Mouse (Mus musculus): ENCODE measurements at regions not wholly inside any gene's neighbourhood (a gene's known extent, or its start where the extent isn't known, plus 50 kb on each side); places are given as distances from the start of the nearest gene placed in this dataset.
A peak's percentile ranks its signal among the peaks of the same experiment; 100 is the strongest.
"Not testable (repeated sequence)": the region's sequence is repeated elsewhere in the genome, so short reads cannot be mapped to it uniquely, and the experiment has no call there.

- no peak for DNase-seq (ENCODE audit: low read depth, low spot score)
These were observed 201.8 kb downstream of the Adgb start for GRCm38 (mm10) chr10:10270297-10270696.

GRCm38 (mm10) chr10:10252540-10253318 is 219.4 kb downstream of the Adgb start:
- DNase-seq (ENCODE audit: low read depth, low spot score): peak; percentile 43

GRCm38 (mm10) chr10:10252136-10252535 is 220.0 kb downstream of the Adgb start:
- peak; percentile 18 for DNase-seq (ENCODE audit: low read depth, low spot score)

GRCm38 (mm10) chr10:10234894-10235523 is 237.1 kb downstream of the Adgb start:
- DNase-seq (ENCODE audit: low read depth, low spot score): no peak

- no peak for DNase-seq (ENCODE audit: low read depth, low spot score)
These were observed 247.5 kb downstream of the Adgb start for GRCm38 (mm10) chr10:10224582-10225144.

- DNase-seq (ENCODE audit: low read depth, low spot score): peak; percentile 24
These were observed 252.4 kb downstream of the Adgb start for GRCm38 (mm10) chr10:10219726-10220125.

GRCm38 (mm10) chr10:10216892-10217291 is 255.2 kb downstream of the Adgb start:
- DNase-seq (ENCODE audit: low read depth, low spot score): no peak

GRCm38 (mm10) chr10:10215376-10215775 is 256.8 kb downstream of the Adgb start:
- peak; percentile 31 for DNase-seq (ENCODE audit: low read depth, low spot score)

GRCm38 (mm10) chr10:10208354-10208753 is 263.8 kb downstream of the Adgb start:
- DNase-seq (ENCODE audit: low read depth, low spot score): no peak

GRCm38 (mm10) chr10:10205805-10206520 is 266.2 kb downstream of the Adgb start:
- no peak for DNase-seq (ENCODE audit: low read depth, low spot score)

- DNase-seq (ENCODE audit: low read depth, low spot score): no peak
These were observed 268.1 kb downstream of the Adgb start for GRCm38 (mm10) chr10:10203982-10204381.

- no peak for DNase-seq (ENCODE audit: low read depth, low spot score)
These were observed 281.8 kb downstream of the Adgb start for GRCm38 (mm10) chr10:10190308-10190707.

- no peak for DNase-seq (ENCODE audit: low read depth, low spot score)
These were observed 284.0 kb downstream of the Adgb start for GRCm38 (mm10) chr10:10188113-10188512.

GRCm38 (mm10) chr10:10186721-10187120 is 285.4 kb downstream of the Adgb start:
- DNase-seq (ENCODE audit: low read depth, low spot score): no peak

GRCm38 (mm10) chr10:10185298-10185883 is 284.5 kb upstream of the Stxbp5 start:
- no peak for DNase-seq (ENCODE audit: low read depth, low spot score)

GRCm38 (mm10) chr10:10184386-10184785 is 283.5 kb upstream of the Stxbp5 start:
- no peak for DNase-seq (ENCODE audit: low read depth, low spot score)

GRCm38 (mm10) chr10:10177037-10177436 is 276.2 kb upstream of the Stxbp5 start:
- not testable (repeated sequence) for DNase-seq (ENCODE audit: low read depth, low spot score)
